Mouse (Mus musculus) MEL (cell line): ENCODE measurements around the gene Col26a1.

ENCODE experiments used
- ETS1 ChIP-seq: IDR thresholded peaks from 2 replicates; pipeline ENCODE4 v1.6.1; 2012; ENCODE audit warnings: low read depth, mild to moderate bottlenecking, inconsistent platforms, low read length, improper control_type of control experiment, moderate library complexity
- SIN3A ChIP-seq: IDR thresholded peaks from 2 replicates; pipeline ENCODE4 v1.6.1; 2012; ENCODE audit warnings: low read length, improper control_type of control experiment, inconsistent platforms
- TCF12 ChIP-seq: IDR thresholded peaks from 2 replicates; pipeline ENCODE4 v1.6.1; 2014; ENCODE audit warnings: low read depth, mild to moderate bottlenecking, inconsistent platforms, low read length, improper control_type of control experiment, moderate library complexity

DNA sequence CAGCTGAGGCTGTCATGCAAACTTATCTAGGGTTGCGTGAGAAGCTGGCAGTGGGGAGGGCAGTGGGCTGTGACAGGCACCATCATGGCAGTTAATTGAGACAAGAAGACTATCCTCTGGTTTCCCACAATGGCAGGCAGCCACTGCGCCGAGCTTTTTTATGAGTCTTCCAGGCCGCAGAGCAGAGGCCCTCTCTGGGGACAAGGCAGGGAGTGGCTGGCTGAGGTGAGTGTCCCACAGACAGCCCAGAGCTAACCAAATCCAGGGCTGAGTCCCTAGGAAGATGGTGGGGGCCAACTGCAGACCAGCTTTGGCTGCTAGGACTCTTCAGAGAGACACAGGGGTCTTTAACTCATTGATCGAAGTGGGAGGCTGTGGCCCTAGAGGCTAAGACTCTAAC lies 186.5 kb downstream of the Col26a1 start:
- no peak for TF ChIP-seq SIN3A
- TF ChIP-seq TCF12, result no peak
- TF ChIP-seq ETS1, result no peak
